Mouse (Mus musculus) liver, embryonic 14.5 days (tissue): Measurements from ENCODE around the gene Gtf2a1l.

ENCODE experiments used
- CTCF ChIP-seq: IDR thresholded peaks from 2 replicates; pipeline ENCODE4 v1.5.1; 2016; ENCODE audit warnings: antibody characterized with exemption, low read depth, control low read depth
- EP300 ChIP-seq: IDR thresholded peaks from 2 replicates; pipeline ENCODE4 v1.6.1; 2016; ENCODE audit warnings: antibody characterized with exemption, low read depth

DNA sequence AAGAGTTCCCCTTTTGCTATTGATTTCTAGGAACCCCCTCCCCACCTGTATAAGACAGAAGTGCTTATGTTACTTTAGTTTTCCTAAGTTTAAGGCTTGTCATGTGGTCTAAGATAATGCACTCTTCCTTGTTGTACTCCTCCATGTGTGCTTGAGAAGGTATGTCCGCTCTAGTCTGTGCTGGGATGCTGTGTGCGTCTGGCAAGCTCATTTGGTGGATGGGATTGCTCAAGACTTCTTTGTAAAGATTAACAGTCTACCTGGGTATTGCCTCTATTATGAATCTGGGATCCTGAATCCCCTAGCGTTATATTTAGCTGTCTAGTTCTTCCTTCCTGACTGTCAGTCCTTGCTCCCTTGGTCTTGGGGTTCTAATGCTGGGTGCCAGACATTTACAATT, 35.8 kb upstream of the Gtf2a1l start:
- no peak for TF ChIP-seq CTCF
- TF ChIP-seq EP300: no peak
